Mouse (Mus musculus): ENCODE results near the gene Gm8298. TPM values are rescaled to one million over a fixed set of nuclear protein-coding genes. Genes with fewer than 3 reads are reported as not detected.
"Not testable (repeated sequence)": the region's sequence is repeated elsewhere in the genome, so short reads cannot be mapped to it uniquely, and the experiment has no call there.

Gene Gm8298
- total RNA-seq (2012; rRNA removed), result not detected in 2 replicates

DNA sequence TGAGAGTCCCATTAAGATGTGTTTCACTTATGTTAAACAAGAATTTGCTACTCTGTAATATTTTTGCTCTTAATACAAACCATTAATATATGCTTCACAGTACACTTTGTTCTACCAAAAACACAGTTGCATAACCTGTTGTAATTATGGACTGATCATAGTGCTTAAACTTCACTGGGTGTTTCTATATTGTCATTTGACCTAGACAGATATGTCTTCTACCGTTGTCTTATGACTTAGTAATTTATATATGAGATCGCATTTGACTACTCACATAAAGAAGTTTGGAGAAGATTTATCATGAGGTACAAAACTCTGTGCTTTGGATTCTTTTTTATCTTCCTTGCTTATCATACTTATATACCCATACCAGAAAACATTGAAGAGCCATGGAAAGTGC is at the start of gene Gm8298:
TSS of gene Gm8298 (plus strand) at position 301 of the 400 bp plus-strand sequence.
- Histone ChIP-seq H3K4me3 (ENCODE audit: insufficient read depth in 1 of 2, low read depth in 1 of 2, low read length in 2 of 2, poor library complexity in 1 of 2, severe bottlenecking in 1 of 2) (no peak within 1 kb of the TSS), H3K9me3 (ENCODE audit: control insufficient read depth, insufficient read depth, low read depth, low read length) (no peaks in the 10 kb centered on the region), H3K27ac (ENCODE audit: insufficient read depth, low read depth, low read length, poor library complexity, severe bottlenecking) (no peak within 1 kb of the TSS), H3K36me3 (ENCODE audit: control insufficient read depth, insufficient read depth, low read length, poor library complexity, severe bottlenecking) (no peaks in the 10 kb centered on the region), H3K4me1 (ENCODE audit: control insufficient read depth in 2 of 2, insufficient read depth in 2 of 2, low read length in 2 of 2, poor library complexity in 1 of 2) (no peaks in the 10 kb centered on the region), H3K9ac (ENCODE audit: insufficient read depth, low read depth, low read length, poor library complexity, severe bottlenecking) (no peak within 1 kb of the TSS)
- TF ChIP-seq HCFC1 (IDR thresholded peaks at IDR 0.05; ENCODE audit: borderline replicate concordance, insufficient read depth, low read length) (no peak), ZC3H11A (IDR thresholded peaks at IDR 0.05; ENCODE audit: borderline replicate concordance, low read depth, low read length) (no peak), CHD2 (IDR thresholded peaks at IDR 0.05; ENCODE audit: low read depth, low read length) (no peak), ZNF384 (IDR thresholded peaks at IDR 0.05; ENCODE audit: low read depth, low read length) (no peak), MAFK (IDR thresholded peaks at IDR 0.05; ENCODE audit: insufficient read depth, low read depth, low read length) (no peak)
- in situ Hi-C loops (cut with MboI; ENCODE audit: low sequenced_read_pairs in 2 of 2, unreplicated experiment in 2 of 2), result loop anchor here in 1 of 2 experiments (10.0 kb wide), 1 partner anchor 194 kb away; no protein-coding TSS in a partner anchor
- no peak for DNase-seq (ENCODE audit: low read depth, low spot score)

- no peak overlapping the region for H3K9ac ChIP-seq (ENCODE audit: insufficient read depth, low read depth, low read length, poor library complexity, severe bottlenecking)
- no peaks in the 10 kb centered on the region for H3K36me3 ChIP-seq (ENCODE audit: control insufficient read depth, insufficient read depth, low read length, poor library complexity, severe bottlenecking)
- no peaks in the 10 kb centered on the region for H3K4me1 ChIP-seq (ENCODE audit: control insufficient read depth in 2 of 2, insufficient read depth in 2 of 2, low read length in 2 of 2, poor library complexity in 1 of 2)
- H3K27ac ChIP-seq (ENCODE audit: insufficient read depth, low read depth, low read length, poor library complexity, severe bottlenecking), result no peak overlapping the region
- no peak overlapping the region for H3K4me3 ChIP-seq (ENCODE audit: insufficient read depth in 1 of 2, low read depth in 1 of 2, low read length in 2 of 2, poor library complexity in 1 of 2, severe bottlenecking in 1 of 2)
- TF ChIP-seq HCFC1 (IDR thresholded peaks at IDR 0.05; ENCODE audit: borderline replicate concordance, insufficient read depth, low read length) (no peak), ZNF384 (IDR thresholded peaks at IDR 0.05; ENCODE audit: low read depth, low read length) (no peak), CHD2 (IDR thresholded peaks at IDR 0.05; ENCODE audit: low read depth, low read length) (no peak), ZC3H11A (IDR thresholded peaks at IDR 0.05; ENCODE audit: borderline replicate concordance, low read depth, low read length) (no peak), MAFK (IDR thresholded peaks at IDR 0.05; ENCODE audit: insufficient read depth, low read depth, low read length) (no peak)
- in situ Hi-C loops (cut with MboI; ENCODE audit: low sequenced_read_pairs in 2 of 2, unreplicated experiment in 2 of 2), result no loop called here
- no peaks in the 10 kb centered on the region for H3K9me3 ChIP-seq (ENCODE audit: control insufficient read depth, insufficient read depth, low read depth, low read length)
- no peak for DNase-seq (ENCODE audit: low read depth, low spot score)
These were observed 47.7 kb upstream of the Gm8298 start for GRCm38 (mm10) chr3:59813169-59813568.

DNA sequence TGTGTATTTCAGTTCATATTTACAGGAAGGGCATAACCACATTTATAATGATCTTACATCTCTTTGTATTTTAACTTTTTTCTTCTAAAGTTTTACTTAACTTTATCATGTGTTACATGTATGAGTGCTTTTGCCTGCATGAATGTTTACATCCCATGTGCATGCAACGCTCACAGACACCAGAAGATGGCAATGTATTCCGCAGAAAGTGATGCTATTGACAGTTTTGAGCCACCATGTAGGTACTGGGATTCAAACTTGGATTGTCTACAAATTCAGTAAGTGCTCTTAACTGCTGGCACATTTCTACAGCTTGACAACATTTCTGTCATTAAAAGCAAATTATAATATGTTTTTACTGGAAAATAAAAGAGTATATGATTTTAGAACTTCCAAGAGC is 9.9 kb downstream of the Gm8298 start:
- no peak overlapping the region for H3K4me3 ChIP-seq (ENCODE audit: insufficient read depth in 1 of 2, low read depth in 1 of 2, low read length in 2 of 2, poor library complexity in 1 of 2, severe bottlenecking in 1 of 2)
- no peaks in the 10 kb centered on the region for H3K36me3 ChIP-seq (ENCODE audit: control insufficient read depth, insufficient read depth, low read length, poor library complexity, severe bottlenecking)
- peak; percentile 35 for DNase-seq (ENCODE audit: low read depth, low spot score)
- TF ChIP-seq ZNF384 (IDR thresholded peaks at IDR 0.05; ENCODE audit: low read depth, low read length), result no peak
- peak; percentile 97 for TF ChIP-seq ZC3H11A (IDR thresholded peaks at IDR 0.05; ENCODE audit: borderline replicate concordance, low read depth, low read length)
- in situ Hi-C loops (cut with MboI; ENCODE audit: low sequenced_read_pairs in 2 of 2, unreplicated experiment in 2 of 2), result loop anchor here in 1 of 2 experiments (10.0 kb wide), 1 partner anchor 234 kb away; no protein-coding TSS in a partner anchor
- H3K9ac ChIP-seq (ENCODE audit: insufficient read depth, low read depth, low read length, poor library complexity, severe bottlenecking), result no peak overlapping the region
- no peaks in the 10 kb centered on the region for H3K9me3 ChIP-seq (ENCODE audit: control insufficient read depth, insufficient read depth, low read depth, low read length)
- H3K27ac ChIP-seq (ENCODE audit: insufficient read depth, low read depth, low read length, poor library complexity, severe bottlenecking), result no peak overlapping the region
- no peaks in the 10 kb centered on the region for H3K4me1 ChIP-seq (ENCODE audit: control insufficient read depth in 2 of 2, insufficient read depth in 2 of 2, low read length in 2 of 2, poor library complexity in 1 of 2)

DNA sequence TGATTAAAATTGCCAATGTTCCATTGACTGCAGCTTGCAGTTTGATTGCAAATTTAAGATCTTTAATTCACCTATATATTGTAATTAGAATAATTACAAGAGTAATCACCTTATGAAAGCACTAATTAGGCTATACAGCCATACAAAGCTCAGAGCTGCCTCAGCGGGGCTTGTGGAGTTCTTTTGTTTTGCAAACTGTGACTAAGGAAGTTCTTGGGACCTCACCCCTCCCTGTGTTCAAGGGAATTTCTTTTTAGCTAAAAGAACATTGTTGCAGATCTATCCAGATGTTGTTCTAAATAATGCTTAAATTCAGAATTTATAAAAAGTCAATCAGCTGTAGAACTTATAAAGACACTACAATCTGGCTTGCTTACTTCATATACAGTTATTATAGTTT is 16.8 kb downstream of the Gm8298 start:
- H3K9ac ChIP-seq (ENCODE audit: insufficient read depth, low read depth, low read length, poor library complexity, severe bottlenecking); H3K9me3 ChIP-seq (ENCODE audit: control insufficient read depth, insufficient read depth, low read depth, low read length); H3K27ac ChIP-seq (ENCODE audit: insufficient read depth, low read depth, low read length, poor library complexity, severe bottlenecking); H3K36me3 ChIP-seq (ENCODE audit: control insufficient read depth, insufficient read depth, low read length, poor library complexity, severe bottlenecking); H3K4me3 ChIP-seq (ENCODE audit: insufficient read depth in 1 of 2, low read depth in 1 of 2, low read length in 2 of 2, poor library complexity in 1 of 2, severe bottlenecking in 1 of 2): not testable (repeated sequence)
- H3K4me1 ChIP-seq (ENCODE audit: control insufficient read depth in 2 of 2, insufficient read depth in 2 of 2, low read length in 2 of 2, poor library complexity in 1 of 2), result peaks cover 0 to 15% of the 10 kb centered on the region in 2 experiments; a peak in 2 of 4 replicates
- in situ Hi-C loops (cut with MboI; ENCODE audit: low sequenced_read_pairs in 2 of 2, unreplicated experiment in 2 of 2), result loop anchor here in 1 of 2 experiments (10.0 kb wide), 1 partner anchor 227 kb away; no protein-coding TSS in a partner anchor
- DNase-seq (ENCODE audit: low read depth, low spot score), result peak; percentile 16

All from ES-E14 (cell line).